Mouse (Mus musculus): ENCODE measurements around the gene Mecp2. TPM values are rescaled to one million over a fixed set of nuclear protein-coding genes. Genes with fewer than 3 reads are reported as not detected.

The Mecp2 gene
- polyA plus RNA-seq, 1 experiment from 2014 or later = 16.3 TPM

DNA sequence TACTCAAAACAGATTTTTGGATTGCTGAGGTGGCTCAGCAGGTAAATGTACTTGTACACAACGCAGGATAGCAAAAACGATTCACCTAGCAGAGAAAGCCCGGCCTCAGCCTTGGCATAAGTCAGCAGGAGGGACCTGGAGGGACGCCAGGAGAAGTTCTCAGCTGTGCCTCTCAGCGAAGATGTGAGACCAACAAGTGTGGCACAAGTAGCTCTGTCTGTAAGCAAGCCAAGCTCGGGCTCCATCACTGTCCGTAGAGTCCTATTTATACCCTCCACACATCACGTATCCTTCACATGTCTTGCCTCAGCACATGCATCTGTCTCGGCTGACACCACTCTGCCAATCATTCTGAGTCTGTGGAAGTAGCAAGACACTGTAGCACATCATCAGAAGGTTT lies 67.3 kb downstream of the Mecp2 start:
- 90% methylated on average over 9 of the region's 9 CpGs for WGBS (ENCODE audit: missing documents)
- Histone ChIP-seq H3K79me2 (ENCODE audit: inconsistent target) (peaks cover 95% of the 10 kb centered on the region), H3K36me3 (ENCODE audit: inconsistent target) (no peaks in the 10 kb centered on the region), H3K27ac (no peak overlapping the region), H3K4me3 (ENCODE audit: inconsistent target) (no peak overlapping the region)

DNA sequence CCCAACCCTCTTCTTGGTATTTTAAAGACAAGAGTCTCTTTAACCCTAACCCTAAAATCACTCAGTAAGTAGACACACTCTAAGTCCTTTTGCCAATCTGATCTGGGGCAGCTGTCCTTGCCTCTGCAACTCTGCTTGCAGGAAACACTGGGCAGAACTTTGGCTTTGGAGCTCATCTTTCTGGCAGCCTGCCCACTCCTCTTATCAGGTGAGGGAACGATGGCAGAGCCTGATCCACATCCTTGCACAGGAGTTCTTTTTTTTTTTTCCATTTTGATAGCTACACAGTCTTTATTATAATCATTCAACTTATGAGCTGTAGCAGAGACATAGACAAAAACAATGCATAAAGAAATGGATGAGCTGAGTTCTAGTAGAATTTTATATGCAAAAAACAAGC lies 90.1 kb downstream of the Mecp2 start:
- WGBS (ENCODE audit: missing documents) = no CpG with 5 or more reads among the region's 1 CpGs

DNA sequence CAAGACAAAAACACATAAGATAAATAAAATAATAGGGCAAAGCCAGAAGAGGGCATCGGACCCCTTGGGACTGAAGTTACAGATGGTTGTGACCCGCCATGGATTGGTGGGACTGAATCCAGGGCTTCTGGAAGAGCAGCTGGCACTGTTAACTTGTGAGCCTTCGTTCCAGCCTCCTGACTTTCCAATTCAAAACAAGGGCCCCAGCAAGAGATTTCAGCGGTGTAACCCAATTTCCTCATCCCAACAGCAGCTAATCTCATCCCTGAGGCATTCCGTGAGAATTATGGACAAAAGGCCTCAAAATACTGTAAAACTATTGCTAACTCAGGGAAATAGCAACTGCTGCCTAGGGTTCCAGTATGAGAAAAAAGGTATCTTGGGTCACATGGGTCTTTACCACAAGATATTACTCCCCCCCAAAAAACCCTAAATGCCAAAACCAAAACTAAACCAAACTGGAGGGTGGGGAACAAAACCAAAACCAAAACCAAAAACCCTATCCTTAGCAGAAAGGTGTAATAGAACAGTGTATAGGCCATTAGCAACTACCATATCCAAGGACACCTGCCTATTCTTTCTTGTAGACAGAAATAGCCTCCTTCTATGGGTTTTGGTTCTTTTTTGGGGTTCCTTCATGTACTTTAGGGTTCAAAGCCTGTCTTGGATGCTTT lies 97.3 kb downstream of the Mecp2 start:
- WGBS (ENCODE audit: missing documents) = 85% methylated on average over 4 of the region's 5 CpGs
- H3K27ac ChIP-seq = no peak overlapping the region
- peaks cover 3% of the 10 kb centered on the region; the same call in 1 of the 2 replicates for H3K36me3 ChIP-seq (ENCODE audit: inconsistent target)
- H3K4me3 ChIP-seq (ENCODE audit: inconsistent target) = no peak overlapping the region
- peaks cover 39% of the 10 kb centered on the region; the same call in 1 of the 2 replicates for H3K79me2 ChIP-seq (ENCODE audit: inconsistent target)

More for the DNA sequence above, 90.1 kb downstream of the Mecp2 start:
- Histone ChIP-seq H3K36me3 (ENCODE audit: inconsistent target) (no peaks in the 10 kb centered on the region), H3K27ac (no peak overlapping the region), H3K79me2 (ENCODE audit: inconsistent target) (peaks cover 98% of the 10 kb centered on the region; the same call in 1 of the 2 replicates), H3K4me3 (ENCODE audit: inconsistent target) (no peak overlapping the region)

DNA sequence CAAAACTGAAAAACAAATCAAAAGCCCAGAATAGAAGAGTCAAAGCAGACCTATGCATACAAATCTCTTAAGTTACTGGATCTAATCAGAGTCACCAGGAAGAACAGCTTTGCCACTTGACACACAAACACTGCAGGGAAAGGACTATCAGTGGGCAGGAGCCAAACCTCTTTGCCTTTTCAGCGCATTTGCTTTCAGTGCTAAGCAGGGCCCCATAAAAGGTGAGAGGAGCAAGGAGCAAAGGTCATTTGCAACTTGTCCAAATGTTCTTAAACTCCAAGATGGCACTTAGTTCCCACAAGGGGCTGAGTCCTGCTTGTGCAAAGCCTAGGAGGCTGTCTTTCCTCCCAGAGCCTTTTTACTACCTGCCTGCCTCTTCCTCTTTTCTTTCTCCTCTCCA lies 105.2 kb downstream of the Mecp2 start:
- no peaks in the 10 kb centered on the region for H3K79me2 ChIP-seq (ENCODE audit: inconsistent target)
- 100% methylated on average over 1 of the region's 1 CpGs for WGBS (ENCODE audit: missing documents)
- no peaks in the 10 kb centered on the region for H3K36me3 ChIP-seq (ENCODE audit: inconsistent target)
- H3K4me3 ChIP-seq (ENCODE audit: inconsistent target) = no peak overlapping the region
- no peak overlapping the region for H3K27ac ChIP-seq

DNA sequence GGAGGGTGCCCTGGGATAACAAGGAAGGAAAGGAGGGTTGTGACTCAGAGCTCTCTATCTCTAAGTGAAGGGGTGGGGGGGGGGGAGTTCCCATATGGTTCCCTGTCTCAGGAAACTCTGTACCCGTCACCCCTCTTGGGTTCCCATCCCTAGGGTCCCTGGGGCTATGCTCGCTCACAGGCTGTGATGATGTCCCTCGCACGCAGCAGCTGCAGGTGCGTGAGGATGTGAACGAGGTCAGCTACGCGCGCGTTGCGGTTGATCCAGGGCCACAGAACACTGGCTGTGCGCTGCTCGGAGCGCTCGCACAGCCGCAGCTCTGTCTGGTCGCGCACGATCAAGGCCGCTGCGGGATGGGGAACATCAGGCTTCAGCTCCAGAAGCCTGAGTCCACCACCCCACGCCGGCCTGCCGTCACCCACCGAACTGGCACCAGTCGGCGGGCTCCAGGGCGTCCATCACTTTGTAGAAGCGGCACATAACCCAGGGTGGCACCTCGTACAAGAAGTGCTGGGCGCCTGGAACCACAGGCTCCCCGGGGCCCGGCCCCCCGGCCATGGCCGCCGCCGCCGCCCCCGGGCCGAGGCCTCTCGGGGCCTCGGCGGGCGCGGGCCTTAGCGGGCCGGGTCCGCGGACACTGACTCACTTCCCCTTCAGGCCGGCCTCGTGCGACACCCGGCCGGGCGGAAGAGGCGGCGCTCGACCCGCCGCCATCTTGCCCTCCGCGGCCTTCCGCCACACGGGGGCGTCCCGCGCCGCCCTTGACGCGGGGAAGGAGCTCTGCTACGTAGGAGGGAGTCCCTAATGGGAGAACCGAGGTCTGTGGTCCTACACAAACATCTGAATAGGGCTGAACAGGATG lies 111.7 kb downstream of the Mecp2 start, which contains the start of gene Irak1:
Gene Irak1, minus strand, starts transcription at position 731 of the 862 bp plus-strand sequence.
- Histone ChIP-seq H3K36me3 (ENCODE audit: inconsistent target) (peaks cover 7% of the 10 kb centered on the region; the same call in 1 of the 2 replicates), H3K27ac (peak within 1 kb of the TSS; percentile 44), H3K4me3 (ENCODE audit: inconsistent target) (peak within 1 kb of the TSS; percentile 36), H3K79me2 (ENCODE audit: inconsistent target) (peaks cover 9% of the 10 kb centered on the region; the same call in 1 of the 2 replicates)
- 23% methylated on average over 44 of the region's 72 CpGs for WGBS (ENCODE audit: missing documents)

DNA sequence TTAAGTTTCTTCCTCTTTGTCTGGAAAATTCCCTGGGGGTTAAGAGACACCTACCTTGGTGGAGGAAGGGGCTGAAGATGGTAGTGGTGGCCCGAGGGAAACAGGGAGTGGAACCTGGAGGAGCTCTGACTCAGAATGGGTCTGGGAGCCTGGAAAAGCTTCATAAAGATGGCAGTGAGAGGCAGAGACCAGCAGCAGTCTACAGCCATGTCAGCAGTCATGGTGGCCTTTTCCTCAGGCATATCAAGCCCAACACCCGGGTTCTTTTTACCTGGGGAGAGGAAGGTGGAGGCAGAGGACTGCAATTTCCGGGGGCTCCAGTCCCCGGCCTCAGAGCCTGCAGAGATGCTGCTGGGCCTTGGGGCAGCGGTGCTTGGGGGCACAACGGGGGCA lies 112.4 kb downstream of the Mecp2 start:
- 15% methylated on average over 5 of the region's 6 CpGs for WGBS (ENCODE audit: missing documents)
- H3K79me2 ChIP-seq (ENCODE audit: inconsistent target) = peaks cover 9% of the 10 kb centered on the region; the same call in 1 of the 2 replicates
- peak overlapping the region; percentile 36 for H3K4me3 ChIP-seq (ENCODE audit: inconsistent target)
- H3K36me3 ChIP-seq (ENCODE audit: inconsistent target) = peaks cover 7% of the 10 kb centered on the region; the same call in 1 of the 2 replicates
- H3K27ac ChIP-seq = peak overlapping the region; percentile 44

DNA sequence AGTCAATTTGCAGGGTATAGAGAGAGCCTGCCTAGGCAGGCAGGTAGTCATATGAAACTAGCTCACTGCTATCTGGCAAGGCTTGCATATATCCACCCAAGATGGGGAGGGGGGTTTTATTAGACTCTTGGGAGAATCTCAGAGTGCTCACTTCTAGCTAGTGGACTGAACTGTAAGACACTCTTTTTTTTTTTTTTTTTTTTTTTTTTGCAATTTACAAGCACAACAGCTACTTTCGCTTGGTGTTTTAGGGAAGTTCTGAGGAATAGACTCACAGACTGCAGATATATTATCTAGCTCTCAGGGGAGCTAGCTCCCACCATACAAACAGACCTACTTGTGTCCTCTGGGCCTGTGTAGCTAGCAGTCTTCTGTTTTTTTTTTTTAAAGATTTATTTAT lies 120.6 kb downstream of the Mecp2 start:
- WGBS (ENCODE audit: missing documents) = no CpG with 5 or more reads among the region's 1 CpGs
- Histone ChIP-seq H3K4me3 (ENCODE audit: inconsistent target) (no peak overlapping the region), H3K36me3 (ENCODE audit: inconsistent target) (no peaks in the 10 kb centered on the region), H3K27ac (no peak overlapping the region), H3K79me2 (ENCODE audit: inconsistent target) (no peaks in the 10 kb centered on the region)

DNA sequence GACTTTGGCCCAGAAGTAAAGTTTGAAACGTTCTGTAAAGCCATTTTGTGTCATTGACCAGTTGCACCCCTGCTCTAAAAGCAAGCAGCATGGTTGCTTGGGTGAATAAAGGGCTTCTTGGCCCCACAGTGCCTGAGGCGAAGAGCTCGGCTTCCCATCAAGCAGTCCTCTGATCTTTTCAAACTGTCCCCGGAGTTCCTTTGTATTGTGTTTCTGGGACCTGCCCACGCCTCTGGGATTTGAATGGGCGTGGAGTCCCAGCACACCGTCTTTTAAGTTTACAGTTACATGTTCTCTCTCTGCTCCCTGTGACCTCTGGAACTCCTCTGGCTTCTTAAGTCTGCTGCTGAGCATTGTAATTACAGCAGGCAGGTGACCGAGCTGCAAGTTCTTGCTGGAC lies 127.1 kb downstream of the Mecp2 start:
- H3K79me2 ChIP-seq (ENCODE audit: inconsistent target) = no peaks in the 10 kb centered on the region
- WGBS (ENCODE audit: missing documents) = 84% methylated on average over 8 of the region's 8 CpGs
- H3K36me3 ChIP-seq (ENCODE audit: inconsistent target) = no peaks in the 10 kb centered on the region
- H3K27ac ChIP-seq = no peak overlapping the region
- H3K4me3 ChIP-seq (ENCODE audit: inconsistent target) = no peak overlapping the region

DNA sequence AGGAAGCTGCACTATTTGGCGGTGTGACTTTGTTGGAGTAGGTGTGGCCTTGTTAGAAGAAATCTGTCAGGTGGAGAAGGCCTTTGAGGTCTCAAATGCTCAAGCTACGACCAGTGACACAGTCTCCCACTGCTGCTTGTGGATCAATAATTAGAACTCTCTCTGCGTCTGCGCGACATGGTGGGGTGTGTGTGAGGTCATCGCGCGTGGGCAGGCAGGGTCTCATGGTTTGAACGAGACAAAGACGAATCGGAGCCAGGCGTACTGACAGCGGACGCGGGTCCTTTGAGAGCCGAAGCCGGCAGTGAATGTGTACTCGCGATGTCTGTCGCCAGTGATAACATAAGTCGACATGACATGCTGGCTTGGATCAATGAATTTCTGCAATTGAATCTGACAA lies 128.8 kb downstream of the Mecp2 start:
- Histone ChIP-seq H3K79me2 (ENCODE audit: inconsistent target) (no peaks in the 10 kb centered on the region), H3K4me3 (ENCODE audit: inconsistent target) (no peak overlapping the region), H3K36me3 (ENCODE audit: inconsistent target) (no peaks in the 10 kb centered on the region), H3K27ac (no peak overlapping the region)
- 91% methylated on average over 18 of the region's 21 CpGs for WGBS (ENCODE audit: missing documents)

DNA sequence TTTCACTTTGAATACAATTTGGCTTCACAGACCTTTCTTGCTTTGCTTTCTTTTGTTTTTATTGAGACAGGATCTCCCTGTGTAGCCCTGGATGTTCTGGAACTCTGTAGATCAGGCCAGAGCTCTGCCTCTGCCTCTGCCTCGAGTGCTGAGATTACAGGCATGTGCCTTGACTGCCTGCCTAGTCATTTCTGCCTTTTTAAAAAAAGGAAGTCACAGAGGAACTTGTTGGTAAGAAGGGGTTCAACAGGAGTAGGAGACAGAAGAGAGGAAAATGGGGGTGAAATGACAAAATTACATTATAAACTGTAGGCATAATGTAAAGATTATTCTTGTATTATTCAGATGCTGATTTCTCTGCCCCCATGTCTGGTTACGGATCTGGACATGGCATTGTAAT lies 131.5 kb downstream of the Mecp2 start:
- no peaks in the 10 kb centered on the region for H3K79me2 ChIP-seq (ENCODE audit: inconsistent target)
- no peak overlapping the region for H3K4me3 ChIP-seq (ENCODE audit: inconsistent target)
- no peaks in the 10 kb centered on the region for H3K36me3 ChIP-seq (ENCODE audit: inconsistent target)
- peak overlapping the region; percentile 22; the same call in 1 of the 2 replicates for H3K27ac ChIP-seq
- WGBS (ENCODE audit: missing documents) = 59% methylated on average over 2 of the region's 2 CpGs

DNA sequence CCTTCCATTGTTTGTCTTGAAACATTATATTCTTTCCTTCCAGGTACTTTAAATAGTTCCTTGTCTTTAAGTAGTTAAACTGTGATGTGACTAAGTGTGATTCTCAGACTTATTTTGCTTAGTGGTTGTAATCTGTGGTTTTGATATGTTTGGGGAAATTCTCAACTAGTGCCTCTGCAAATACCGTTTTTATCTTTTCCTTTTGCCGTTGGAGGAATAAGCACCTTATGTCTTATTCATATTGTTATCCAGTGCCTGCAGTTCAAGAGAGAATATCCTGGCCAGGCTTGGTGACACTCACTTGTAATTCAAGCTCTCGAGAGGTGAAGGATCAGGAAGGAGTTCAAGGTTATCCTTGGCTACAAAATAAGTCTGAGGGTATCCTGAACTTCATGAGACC lies 134.1 kb downstream of the Mecp2 start:
- Histone ChIP-seq H3K36me3 (ENCODE audit: inconsistent target) (no peaks in the 10 kb centered on the region), H3K79me2 (ENCODE audit: inconsistent target) (no peaks in the 10 kb centered on the region), H3K4me3 (ENCODE audit: inconsistent target) (no peak overlapping the region), H3K27ac (no peak overlapping the region)
- 81% methylated on average over 3 of the region's 3 CpGs for WGBS (ENCODE audit: missing documents)

DNA sequence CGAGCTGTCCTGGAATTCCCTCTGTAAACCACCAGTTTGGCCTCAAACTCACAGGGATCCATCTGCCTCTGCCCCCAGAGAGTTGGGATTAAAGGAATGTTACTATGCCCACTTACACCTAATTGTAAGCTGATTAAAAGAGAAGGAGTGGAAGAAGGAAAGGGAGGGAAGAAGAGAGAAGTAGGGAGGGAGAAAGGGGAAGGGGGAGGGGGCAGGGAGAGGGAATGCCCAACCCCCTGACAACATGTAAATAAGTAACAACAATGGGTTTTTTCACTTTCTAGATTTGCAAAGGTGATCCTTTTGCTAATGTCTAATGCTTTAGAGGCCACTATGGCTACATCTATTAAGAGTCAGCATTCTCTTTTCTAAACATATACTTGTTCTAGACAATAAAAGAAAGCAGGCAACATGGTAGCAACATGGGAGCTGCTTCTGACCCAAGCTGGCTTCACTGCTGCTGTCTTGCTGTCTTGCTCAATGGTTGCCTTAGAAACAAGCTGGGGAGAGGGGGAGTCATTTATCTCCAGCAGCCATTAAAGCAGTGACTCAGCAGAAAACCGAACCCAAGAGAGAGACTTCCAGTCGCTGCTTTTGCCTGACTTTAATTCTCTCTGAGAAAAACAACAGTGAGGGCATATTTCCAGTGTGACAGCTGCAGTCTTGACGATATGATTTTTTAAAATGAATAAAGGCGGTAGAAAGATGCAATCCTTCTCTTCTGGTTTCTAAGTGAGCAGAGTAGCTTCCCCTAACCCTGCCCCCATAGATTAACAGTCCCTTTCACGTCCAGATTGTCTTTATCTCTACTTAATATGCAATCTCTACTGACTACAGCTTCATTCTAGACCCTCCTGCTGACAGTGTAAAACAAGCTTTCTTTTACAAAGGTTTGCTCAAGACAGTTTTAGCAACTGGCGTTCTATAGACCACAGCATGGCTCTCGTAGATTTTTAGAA lies 136.0 kb downstream of the Mecp2 start:
- Histone ChIP-seq H3K4me3 (ENCODE audit: inconsistent target) (no peak overlapping the region), H3K27ac (no peak overlapping the region), H3K79me2 (ENCODE audit: inconsistent target) (no peaks in the 10 kb centered on the region), H3K36me3 (ENCODE audit: inconsistent target) (no peaks in the 10 kb centered on the region)
- 41% methylated on average over 8 of the region's 8 CpGs for WGBS (ENCODE audit: missing documents)

DNA sequence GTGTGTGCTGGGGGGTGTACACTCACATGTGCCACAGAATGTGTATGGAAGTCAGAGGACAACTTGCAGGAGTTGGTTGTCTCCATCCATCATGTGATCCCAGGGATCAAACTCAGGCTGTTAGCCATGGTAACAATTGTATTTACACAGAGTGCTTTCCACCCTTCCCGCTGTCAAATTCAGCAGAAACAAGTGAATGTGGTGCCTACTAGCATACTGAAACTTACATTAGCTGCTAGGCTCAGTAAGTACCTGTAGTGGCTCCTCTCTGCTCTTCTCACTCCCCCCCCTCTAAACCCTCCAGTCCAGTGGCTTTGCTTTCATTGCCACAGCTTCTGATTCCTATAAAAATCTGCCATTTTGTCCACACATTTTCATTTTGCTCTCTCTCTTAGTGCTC lies 157.4 kb downstream of the Mecp2 start:
- WGBS (ENCODE audit: missing documents) = 92% methylated on average over 1 of the region's 1 CpGs
- Histone ChIP-seq H3K79me2 (ENCODE audit: inconsistent target) (no peaks in the 10 kb centered on the region), H3K4me3 (ENCODE audit: inconsistent target) (no peak overlapping the region), H3K36me3 (ENCODE audit: inconsistent target) (no peaks in the 10 kb centered on the region), H3K27ac (no peak overlapping the region)
